Mouse (Mus musculus): ENCODE data around the gene Hoxa5. TPM values are rescaled to one million over a fixed set of nuclear protein-coding genes. Genes with fewer than 3 reads are reported as not detected.

The Hoxa5 gene
- total RNA-seq, 1 experiment from 2014 or later: 10.6 TPM

GRCm38 (mm10) chr6:52243681-52244121, 39.3 kb upstream of the Hoxa5 start:
- no peak for ATAC-seq (replicated peaks in 1 of 2; ENCODE audit: insufficient read depth in 1 of 2, low FRiP score in 2 of 2, low TSS enrichment in 1 of 2, low read depth in 1 of 2, poor library complexity in 2 of 2, severe bottlenecking in 2 of 2)

- ATAC-seq (replicated peaks in 1 of 2; ENCODE audit: insufficient read depth in 1 of 2, low FRiP score in 2 of 2, low TSS enrichment in 1 of 2, low read depth in 1 of 2, poor library complexity in 2 of 2, severe bottlenecking in 2 of 2): no peak
Observed at GRCm38 (mm10) chr6:52242801-52243332, 38.5 kb upstream of the Hoxa5 start.

- no peak for ATAC-seq (replicated peaks in 1 of 2; ENCODE audit: insufficient read depth in 1 of 2, low FRiP score in 2 of 2, low TSS enrichment in 1 of 2, low read depth in 1 of 2, poor library complexity in 2 of 2, severe bottlenecking in 2 of 2)
Observed at GRCm38 (mm10) chr6:52241001-52241621, 36.7 kb upstream of the Hoxa5 start.

- peak; percentile 84 to 93 for ATAC-seq (replicated peaks in 1 of 2; ENCODE audit: insufficient read depth in 1 of 2, low FRiP score in 2 of 2, low TSS enrichment in 1 of 2, low read depth in 1 of 2, poor library complexity in 2 of 2, severe bottlenecking in 2 of 2)
Observed at GRCm38 (mm10) chr6:52240389-52241000, 36.1 kb upstream of the Hoxa5 start, which contains the start of gene Hoxa10. Gene Hoxa10 (minus strand): TSS chr6:52240854.

- no peak for ATAC-seq (replicated peaks in 1 of 2; ENCODE audit: insufficient read depth in 1 of 2, low FRiP score in 2 of 2, low TSS enrichment in 1 of 2, low read depth in 1 of 2, poor library complexity in 2 of 2, severe bottlenecking in 2 of 2)
Observed at GRCm38 (mm10) chr6:52239625-52240388, 35.4 kb upstream of the Hoxa5 start.

GRCm38 (mm10) chr6:52238976-52239375, 34.6 kb upstream of the Hoxa5 start:
- ATAC-seq (replicated peaks in 1 of 2; ENCODE audit: insufficient read depth in 1 of 2, low FRiP score in 2 of 2, low TSS enrichment in 1 of 2, low read depth in 1 of 2, poor library complexity in 2 of 2, severe bottlenecking in 2 of 2): no peak

GRCm38 (mm10) chr6:52238155-52238545, 33.8 kb upstream of the Hoxa5 start:
- no peak for ATAC-seq (replicated peaks in 1 of 2; ENCODE audit: insufficient read depth in 1 of 2, low FRiP score in 2 of 2, low TSS enrichment in 1 of 2, low read depth in 1 of 2, poor library complexity in 2 of 2, severe bottlenecking in 2 of 2)

GRCm38 (mm10) chr6:52237346-52238154, 33.2 kb upstream of the Hoxa5 start:
- no peak for ATAC-seq (replicated peaks in 1 of 2; ENCODE audit: insufficient read depth in 1 of 2, low FRiP score in 2 of 2, low TSS enrichment in 1 of 2, low read depth in 1 of 2, poor library complexity in 2 of 2, severe bottlenecking in 2 of 2)

- ATAC-seq (replicated peaks in 1 of 2; ENCODE audit: insufficient read depth in 1 of 2, low FRiP score in 2 of 2, low TSS enrichment in 1 of 2, low read depth in 1 of 2, poor library complexity in 2 of 2, severe bottlenecking in 2 of 2): no peak
Observed at GRCm38 (mm10) chr6:52236806-52237205, 32.4 kb upstream of the Hoxa5 start.

GRCm38 (mm10) chr6:52235866-52236265, 31.5 kb upstream of the Hoxa5 start:
- no peak for ATAC-seq (replicated peaks in 1 of 2; ENCODE audit: insufficient read depth in 1 of 2, low FRiP score in 2 of 2, low TSS enrichment in 1 of 2, low read depth in 1 of 2, poor library complexity in 2 of 2, severe bottlenecking in 2 of 2)

GRCm38 (mm10) chr6:52235267-52235666, 30.9 kb upstream of the Hoxa5 start:
- ATAC-seq (replicated peaks in 1 of 2; ENCODE audit: insufficient read depth in 1 of 2, low FRiP score in 2 of 2, low TSS enrichment in 1 of 2, low read depth in 1 of 2, poor library complexity in 2 of 2, severe bottlenecking in 2 of 2): no peak

GRCm38 (mm10) chr6:52234428-52235140, 30.2 kb upstream of the Hoxa5 start:
- ATAC-seq (replicated peaks in 1 of 2; ENCODE audit: insufficient read depth in 1 of 2, low FRiP score in 2 of 2, low TSS enrichment in 1 of 2, low read depth in 1 of 2, poor library complexity in 2 of 2, severe bottlenecking in 2 of 2): no peak

- ATAC-seq (replicated peaks in 1 of 2; ENCODE audit: insufficient read depth in 1 of 2, low FRiP score in 2 of 2, low TSS enrichment in 1 of 2, low read depth in 1 of 2, poor library complexity in 2 of 2, severe bottlenecking in 2 of 2): peak in 1 of 2 experiments; percentile 27; a peak in 1 of 4 replicates
Observed at GRCm38 (mm10) chr6:52233546-52234427, 29.4 kb upstream of the Hoxa5 start.

GRCm38 (mm10) chr6:52232984-52233545, 28.7 kb upstream of the Hoxa5 start:
- no peak for ATAC-seq (replicated peaks in 1 of 2; ENCODE audit: insufficient read depth in 1 of 2, low FRiP score in 2 of 2, low TSS enrichment in 1 of 2, low read depth in 1 of 2, poor library complexity in 2 of 2, severe bottlenecking in 2 of 2)

- no peak for ATAC-seq (replicated peaks in 1 of 2; ENCODE audit: insufficient read depth in 1 of 2, low FRiP score in 2 of 2, low TSS enrichment in 1 of 2, low read depth in 1 of 2, poor library complexity in 2 of 2, severe bottlenecking in 2 of 2)
Observed at GRCm38 (mm10) chr6:52232568-52232965, 28.2 kb upstream of the Hoxa5 start.

Data from hematopoietic stem cell, adult 5-6 weeks (primary cell).